Mouse (Mus musculus): ENCODE results near the gene Gm21822. TPM values are rescaled to one million over a fixed set of nuclear protein-coding genes. Genes with fewer than 3 reads are reported as not detected.

Gm21822 gene
- polyA plus RNA-seq (2014; fragmentation: Illumina TruSeq; extraction: RNeasy Lipid Tissue Mini Kit (QIAGEN cat#74804)), result not detected

DNA sequence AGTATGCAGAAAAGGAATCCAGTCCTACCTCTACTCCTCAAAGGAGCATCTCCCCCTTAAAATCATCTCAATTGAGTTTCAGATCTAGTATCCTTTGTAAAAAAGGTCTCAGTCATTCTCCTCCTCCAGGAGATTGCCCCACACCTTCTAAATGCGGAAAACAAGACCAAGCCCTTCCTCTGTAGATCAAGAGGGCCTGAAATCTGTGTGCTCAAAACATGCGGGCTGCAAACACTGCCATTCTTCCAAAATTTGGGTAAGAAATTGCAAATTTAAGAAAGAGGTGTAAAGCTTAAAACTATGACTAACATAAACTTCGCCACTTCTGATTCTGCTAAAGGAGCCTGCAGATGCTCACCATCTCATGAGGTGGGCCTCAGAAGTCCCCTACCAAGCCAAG is at the start of gene Gm21822:
Gene Gm21822 (plus strand): TSS at position 301 of the 400 bp plus-strand sequence.

Data from ovary, adult 10 weeks (tissue).